Comparison of ENCODE assay signal across 15 mouse cellular contexts in genomic region chr12:73445128-73445527, GRCm38 (mm10).
DNase-seq lines count a peak whose midpoint lies in the region; ATAC-seq lines count a peak whose summit lies in the region.
"Had no signal": no experiment of that assay in that cellular context is flagged by ENCODE, and none has a peak within 500 bp of the region (broad histone marks: within the 10 kb centered on the region; RNA-seq: fewer than 3 reads in every experiment).

No protein-coding gene starts in this region.

- no peak overlapping the region for H3K4me2 ChIP-seq in heart, embryonic 13.5 days
- no peak overlapping the region for H3K4me2 ChIP-seq in heart, embryonic 11.5 days
- no peak overlapping the region for H3K4me2 ChIP-seq in midbrain, embryonic 11.5 days
- no peak overlapping the region for H3K4me2 ChIP-seq in midbrain, embryonic 14.5 days (ENCODE audit: low read length)
- H3K4me2 ChIP-seq in neural tube, embryonic 15.5 days, result peak overlapping the region; percentile 1; the same call in 1 of the 2 replicates
- H3K4me2 ChIP-seq: neural tube, embryonic 12.5 days had no signal

- no peak overlapping the region for H3K4me3 ChIP-seq in heart, embryonic 13.5 days
- no peak overlapping the region for H3K4me3 ChIP-seq in heart, embryonic 11.5 days (ENCODE audit: low read depth, low read length)
- H3K4me3 ChIP-seq in midbrain, embryonic 11.5 days (ENCODE audit: low read depth, low read length), result no peak overlapping the region
- H3K4me3 ChIP-seq in midbrain, embryonic 14.5 days (replicated peaks; ENCODE audit: low read depth, low read length), result no peak overlapping the region
- H3K4me3 ChIP-seq in neural tube, embryonic 15.5 days (replicated peaks), result no peak overlapping the region
- H3K4me3 ChIP-seq: midbrain, embryonic 10.5 days; neural tube, embryonic 12.5 days had no signal

- 55% methylated on average over 10 of the region's 10 CpGs for WGBS in heart, embryonic 13.5 days
- 51% methylated on average over 10 of the region's 10 CpGs for WGBS in heart, embryonic 11.5 days (ENCODE audit: insufficient replicate concordance)
- WGBS in midbrain, embryonic 11.5 days, result 63% methylated on average over 10 of the region's 10 CpGs
- 74% methylated on average over 10 of the region's 10 CpGs for WGBS in midbrain, embryonic 14.5 days
- 57% methylated on average over 10 of the region's 10 CpGs for WGBS in neural tube, embryonic 15.5 days

- no peaks in the 10 kb centered on the region for H3K36me3 ChIP-seq in heart, embryonic 13.5 days
- H3K36me3 ChIP-seq in heart, embryonic 11.5 days (ENCODE audit: control insufficient read depth, insufficient read depth, low read length), result no peaks in the 10 kb centered on the region
- no peaks in the 10 kb centered on the region for H3K36me3 ChIP-seq in midbrain, embryonic 11.5 days (ENCODE audit: control insufficient read depth, insufficient read depth, low read length)
- H3K36me3 ChIP-seq in midbrain, embryonic 14.5 days (ENCODE audit: control insufficient read depth, insufficient read depth, low read length), result no peaks in the 10 kb centered on the region
- H3K36me3 ChIP-seq in neural tube, embryonic 15.5 days, result no peaks in the 10 kb centered on the region
- H3K36me3 ChIP-seq: midbrain, embryonic 10.5 days; neural tube, embryonic 12.5 days had no signal

- H3K9me3 ChIP-seq in heart, embryonic 13.5 days, result 0 out of 2 replicates have a peak, but pooled peaks cover 4% of the 10 kb centered on the region
- no peaks in the 10 kb centered on the region; the same call in 1 of the 2 replicates for H3K9me3 ChIP-seq in heart, embryonic 11.5 days (replicated peaks; ENCODE audit: control insufficient read depth, low read length)
- no peaks in the 10 kb centered on the region for H3K9me3 ChIP-seq in midbrain, embryonic 11.5 days (ENCODE audit: control insufficient read depth, low read length)
- no peaks in the 10 kb centered on the region for H3K9me3 ChIP-seq in midbrain, embryonic 14.5 days (ENCODE audit: control insufficient read depth, low read length)
- H3K9me3 ChIP-seq in neural tube, embryonic 15.5 days (replicated peaks), result no peaks in the 10 kb centered on the region
- H3K9me3 ChIP-seq: midbrain, embryonic 10.5 days; neural tube, embryonic 12.5 days had no signal

- H3K4me1 ChIP-seq in heart, embryonic 13.5 days, result peaks cover 10% of the 10 kb centered on the region
- H3K4me1 ChIP-seq in heart, embryonic 11.5 days (ENCODE audit: control insufficient read depth, insufficient read depth, low read length), result 0 out of 2 replicates have a peak, but pooled peaks cover 5% of the 10 kb centered on the region
- H3K4me1 ChIP-seq in midbrain, embryonic 11.5 days (ENCODE audit: control insufficient read depth, insufficient read depth, low read length), result no peaks in the 10 kb centered on the region
- H3K4me1 ChIP-seq in midbrain, embryonic 14.5 days (ENCODE audit: control insufficient read depth, insufficient read depth, low read length), result no peaks in the 10 kb centered on the region
- H3K4me1 ChIP-seq in neural tube, embryonic 15.5 days, result peaks cover 5% of the 10 kb centered on the region; the same call in 1 of the 2 replicates
- H3K4me1 ChIP-seq: midbrain, embryonic 10.5 days had no signal

- peak; percentile 83 for DNase-seq in midbrain, embryonic 11.5 days (ENCODE audit: low spot score, missing footprints)
- DNase-seq in midbrain, embryonic 14.5 days, result no peak
- no peak for DNase-seq in left cerebral cortex, adult 18-20 months (ENCODE audit: low spot score in 2 of 2)
- DNase-seq in frontal cortex, adult 2 months (ENCODE audit: extremely low spot score in 1 of 2, low spot score in 1 of 2), result no peak
- DNase-seq: gastrocnemius, postnatal 14 days; heart, postnatal 10 days; lung, adult 18-20 months; retina, postnatal 1 day; spleen, adult 18-20 months had no signal

- H3K9ac ChIP-seq in heart, embryonic 13.5 days, result 0 out of 2 replicates have a peak overlapping the region, but pooled peaks have one; percentile 19
- H3K9ac ChIP-seq in heart, embryonic 11.5 days (ENCODE audit: low read depth, low read length), result no peak overlapping the region
- no peak overlapping the region for H3K9ac ChIP-seq in midbrain, embryonic 11.5 days (ENCODE audit: low read length)
- H3K9ac ChIP-seq in midbrain, embryonic 14.5 days (replicated peaks; ENCODE audit: low read length), result no peak overlapping the region
- H3K9ac ChIP-seq in neural tube, embryonic 15.5 days (replicated peaks), result no peak overlapping the region
- H3K9ac ChIP-seq: neural tube, embryonic 12.5 days had no signal

- no peak overlapping the region for H3K27ac ChIP-seq in heart, embryonic 13.5 days (replicated peaks)
- no peak overlapping the region for H3K27ac ChIP-seq in heart, embryonic 11.5 days (ENCODE audit: low read depth, low read length)
- H3K27ac ChIP-seq in midbrain, embryonic 11.5 days (ENCODE audit: low read depth, low read length), result no peak overlapping the region
- no peak overlapping the region for H3K27ac ChIP-seq in midbrain, embryonic 14.5 days (replicated peaks; ENCODE audit: low read depth, low read length)
- no peak overlapping the region for H3K27ac ChIP-seq in neural tube, embryonic 15.5 days (replicated peaks)
- H3K27ac ChIP-seq: midbrain, embryonic 10.5 days; neural tube, embryonic 12.5 days had no signal

- H3K27me3 ChIP-seq in heart, embryonic 13.5 days (replicated peaks), result no peaks in the 10 kb centered on the region
- H3K27me3 ChIP-seq in heart, embryonic 11.5 days (ENCODE audit: control insufficient read depth, insufficient read depth, low read length), result no peaks in the 10 kb centered on the region
- no peaks in the 10 kb centered on the region for H3K27me3 ChIP-seq in midbrain, embryonic 11.5 days (ENCODE audit: control insufficient read depth, insufficient read depth, low read length)
- no peaks in the 10 kb centered on the region for H3K27me3 ChIP-seq in midbrain, embryonic 14.5 days (ENCODE audit: control insufficient read depth, insufficient read depth, low read length)
- H3K27me3 ChIP-seq in neural tube, embryonic 15.5 days (replicated peaks), result no peaks in the 10 kb centered on the region
- H3K27me3 ChIP-seq: neural tube, embryonic 12.5 days had no signal

- ATAC-seq in heart, embryonic 13.5 days (ENCODE audit: extremely low read depth, insufficient number of reproducible peaks, low FRiP score, low TSS enrichment), result no peak
- ATAC-seq in heart, embryonic 11.5 days (replicated peaks; ENCODE audit: insufficient number of reproducible peaks, low FRiP score, low TSS enrichment), result no peak
- ATAC-seq in midbrain, embryonic 11.5 days (ENCODE audit: low FRiP score), result no peak
- ATAC-seq in midbrain, embryonic 14.5 days (ENCODE audit: low FRiP score, low TSS enrichment), result no peak
- peak; percentile 45 for ATAC-seq in granulocyte monocyte progenitor cell, adult 5-6 weeks (replicated peaks; ENCODE audit: poor library complexity, severe bottlenecking)
- ATAC-seq in neural tube, embryonic 15.5 days (ENCODE audit: low FRiP score), result no peak
